Mouse (Mus musculus) kidney, adult 2 months (tissue): ENCODE measurements around the gene Zmym5. TPM values are rescaled to one million over a fixed set of nuclear protein-coding genes. Genes with fewer than 3 reads are reported as not detected.
"Not testable (repeated sequence)": the region's sequence is repeated elsewhere in the genome, so short reads cannot be mapped to it uniquely, and the experiment has no call there.

Experiments
- DNase-seq: peaks from one replicate; pipeline ENCODE4 v3.0.0; 2021
- H3K27ac ChIP-seq: fragments of 200-500 bp; 2 replicates; pipeline ENCODE4 v1.5.1; 2012; ENCODE audit warnings: low read depth, low read length, control low read depth, inconsistent platforms; ENCODE audit not compliant: insufficient read depth
- H3K27me3 ChIP-seq: fragments of 200-500 bp; replicated peaks from 2 replicates; pipeline ENCODE4 v1.6.1; 2012; ENCODE audit warnings: mild to moderate bottlenecking, moderate library complexity, low read length, inconsistent platforms; ENCODE audit not compliant: control insufficient read depth, insufficient read depth
- H3K36me3 ChIP-seq: fragments of 200-500 bp; 2 replicates; pipeline ENCODE4 v1.6.1; 2012; ENCODE audit warnings: mild to moderate bottlenecking, moderate library complexity, low read length, inconsistent platforms; ENCODE audit not compliant: control insufficient read depth, insufficient read depth
- H3K4me1 ChIP-seq: fragments of 200-500 bp; 2 replicates; pipeline ENCODE4 v1.6.1; 2011; ENCODE audit warnings: low read length; ENCODE audit not compliant: control insufficient read depth, insufficient read depth
- H3K4me3 ChIP-seq: fragments of 200-500 bp; 2 replicates; pipeline ENCODE4 v1.5.1; 2011; ENCODE audit warnings: mild to moderate bottlenecking, low read depth, low read length, control low read depth; ENCODE audit not compliant: insufficient read depth
- CTCF ChIP-seq: fragments of 200-500 bp; conservative IDR thresholded peaks from 2 replicates; pipeline ENCODE4 v1.5.1; 2011; ENCODE audit warnings: low read depth, mild to moderate bottlenecking, control low read depth, low read length, moderate library complexity, mixed read lengths; ENCODE audit not compliant: insufficient read depth, insufficient read length
- POLR2A ChIP-seq: fragments of 200-500 bp; IDR thresholded peaks from one replicate; pipeline ENCODE4 v1.6.1; 2011; ENCODE audit warnings: low read depth, low read length, control low read depth
- WGBS: fragments of 180-500 bp; shearing (Covaris S2); methylation state at CpG from one replicate; pipeline ENCODE4 v1.1.7; 2018; 5-methylcytosine and 5-hydroxymethylcytosine counted together
- polyA plus RNA-seq: library from polyadenylated mRNA; depleted of rRNA; stranded (reverse); fragments of >200 nt; gene quantifications from 2 replicates; pipeline ENCODE4 v1.2.3, GENCODE M21; 2012; rRNA removed

Gene Zmym5
- polyA plus RNA-seq, 1 experiment, result 8.4 TPM

GRCm38 (mm10) chr14:56775416-56775815 lies 36.1 kb downstream of the Zmym5 start:
- Histone ChIP-seq H3K4me3 (no peak overlapping the region), H3K4me1 (peaks cover 5% of the 10 kb centered on the region; the same call in 1 of the 2 replicates), H3K27me3 (no peaks in the 10 kb centered on the region), H3K36me3 (peaks cover 2% of the 10 kb centered on the region; the same call in 1 of the 2 replicates), H3K27ac (no peak overlapping the region)
- DNase-seq, result no peak
- 72% methylated on average over 4 of the region's 4 CpGs for WGBS
- TF ChIP-seq POLR2A (no peak), CTCF (no peak)

- 62% methylated on average over 2 of the region's 2 CpGs for WGBS
- H3K36me3 ChIP-seq, DNase-seq, H3K27me3 ChIP-seq, H3K4me1 ChIP-seq, H3K4me3 ChIP-seq, H3K27ac ChIP-seq: not testable (repeated sequence)
Measured at GRCm38 (mm10) chr14:56766438-56766837, 45.1 kb downstream of the Zmym5 start.

- H3K4me3 ChIP-seq, DNase-seq, H3K4me1 ChIP-seq, H3K27me3 ChIP-seq, H3K36me3 ChIP-seq, H3K27ac ChIP-seq: not testable (repeated sequence)
- WGBS, result 95% methylated on average over 3 of the region's 3 CpGs
Measured at GRCm38 (mm10) chr14:56765117-56765516, 46.4 kb downstream of the Zmym5 start.

GRCm38 (mm10) chr14:56751282-56751681 lies 60.2 kb downstream of the Zmym5 start:
- H3K36me3 ChIP-seq, result peaks cover 1% of the 10 kb centered on the region; the same call in 1 of the 2 replicates
- no peak overlapping the region for H3K27ac ChIP-seq
- no peaks in the 10 kb centered on the region for H3K4me1 ChIP-seq
- 87% methylated on average over 4 of the region's 4 CpGs for WGBS
- TF ChIP-seq CTCF (no peak), POLR2A (no peak)
- H3K4me3 ChIP-seq, result no peak overlapping the region
- DNase-seq, result no peak
- no peaks in the 10 kb centered on the region for H3K27me3 ChIP-seq

Other genes starting within 250 kb of the Zmym5 start
- 1.2 and 1.5 TPM in 2 replicates for gene Cenpj, start 236.3 kb downstream of the Zmym5 start, polyA plus RNA-seq
- gene Parp4, start 236.1 kb downstream of the Zmym5 start, polyA plus RNA-seq, result 6.1 and 9.2 TPM in 2 replicates
- gene Mphosph8, start 143.5 kb downstream of the Zmym5 start, polyA plus RNA-seq, result 4.1 and 7.0 TPM in 2 replicates
- 4.1 TPM in 2 replicates for gene Pspc1, start 33.4 kb downstream of the Zmym5 start, polyA plus RNA-seq
- 7.6 and 9.5 TPM in 2 replicates for gene Zmym2, start 74.9 kb upstream of the Zmym5 start, polyA plus RNA-seq
- 1.0 and 1.3 TPM in 2 replicates for gene Gja3, start 246.4 kb upstream of the Zmym5 start, polyA plus RNA-seq